Mouse (Mus musculus): ENCODE data around the gene Dus3l.

Gene Dus3l

DNA sequence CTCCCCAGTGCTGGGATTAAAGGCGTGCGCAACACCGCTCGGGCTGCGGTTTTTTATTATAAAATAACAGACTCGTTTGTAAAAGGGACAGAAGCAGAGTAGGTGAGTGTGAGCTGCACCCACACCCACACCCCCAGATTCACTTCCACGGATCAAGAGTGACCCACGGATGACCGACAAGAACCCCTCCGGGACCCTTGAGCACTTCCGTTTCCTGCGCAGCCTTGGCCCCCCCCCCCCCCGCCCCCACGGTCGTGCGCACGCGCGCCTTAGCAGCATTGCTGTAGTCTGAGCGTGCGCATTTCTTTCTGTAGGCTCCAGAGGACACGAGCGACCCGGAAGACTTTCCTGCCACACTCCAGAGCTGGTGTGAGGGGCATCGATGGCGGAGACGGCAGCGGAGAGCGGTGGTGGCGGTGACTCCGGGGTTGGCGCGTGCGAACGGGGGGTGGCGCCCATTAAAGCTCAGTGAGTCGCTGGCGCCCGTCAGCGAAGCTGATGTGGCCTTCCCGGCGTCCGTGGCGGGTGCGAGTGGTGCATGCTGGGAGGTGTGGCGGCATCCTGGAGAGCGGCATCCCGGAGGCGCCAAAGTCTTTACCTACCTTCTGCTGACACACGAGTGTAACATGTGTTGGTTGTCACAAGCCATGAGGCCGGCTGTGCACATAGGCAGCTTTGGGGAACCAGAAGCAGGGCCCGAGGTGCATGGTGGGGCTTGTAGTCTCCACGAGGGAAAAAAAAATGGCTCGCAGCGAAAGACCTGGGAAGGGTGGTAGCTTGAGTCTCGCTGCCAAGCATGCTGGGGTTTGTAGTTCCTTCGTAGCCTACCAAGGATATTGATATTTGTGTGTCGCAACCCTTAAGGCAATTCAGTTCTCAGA, at the start of gene Dus3l:
Gene Dus3l, plus strand, starts transcription at position 284 of the 881 bp plus-strand sequence.
- peak; percentile 83 to 87 for DNase-seq (ENCODE audit: low spot score in 2 of 2)

DNA sequence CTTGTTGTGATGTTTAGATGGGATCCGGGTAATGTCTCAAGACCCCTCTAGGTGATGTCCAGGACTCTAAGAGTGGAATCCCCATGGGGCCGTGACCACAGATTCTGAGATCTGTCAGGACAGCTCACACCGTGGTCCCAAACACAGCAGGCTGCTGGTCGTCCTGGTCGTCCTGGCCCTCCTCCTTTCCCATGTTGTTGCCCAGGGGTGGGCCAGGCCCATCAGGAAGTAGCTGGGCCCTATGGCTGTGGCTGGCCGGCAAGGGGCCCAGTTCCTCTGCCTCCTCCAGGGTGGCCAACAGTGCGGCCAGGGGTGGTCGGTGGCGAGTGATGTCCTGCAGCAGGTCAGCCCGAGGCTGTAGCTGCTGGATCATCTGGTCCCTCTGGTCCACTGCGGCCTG, 49.2 kb upstream of the Dus3l start:
- no peak for DNase-seq (ENCODE audit: low spot score in 2 of 2)

DNA sequence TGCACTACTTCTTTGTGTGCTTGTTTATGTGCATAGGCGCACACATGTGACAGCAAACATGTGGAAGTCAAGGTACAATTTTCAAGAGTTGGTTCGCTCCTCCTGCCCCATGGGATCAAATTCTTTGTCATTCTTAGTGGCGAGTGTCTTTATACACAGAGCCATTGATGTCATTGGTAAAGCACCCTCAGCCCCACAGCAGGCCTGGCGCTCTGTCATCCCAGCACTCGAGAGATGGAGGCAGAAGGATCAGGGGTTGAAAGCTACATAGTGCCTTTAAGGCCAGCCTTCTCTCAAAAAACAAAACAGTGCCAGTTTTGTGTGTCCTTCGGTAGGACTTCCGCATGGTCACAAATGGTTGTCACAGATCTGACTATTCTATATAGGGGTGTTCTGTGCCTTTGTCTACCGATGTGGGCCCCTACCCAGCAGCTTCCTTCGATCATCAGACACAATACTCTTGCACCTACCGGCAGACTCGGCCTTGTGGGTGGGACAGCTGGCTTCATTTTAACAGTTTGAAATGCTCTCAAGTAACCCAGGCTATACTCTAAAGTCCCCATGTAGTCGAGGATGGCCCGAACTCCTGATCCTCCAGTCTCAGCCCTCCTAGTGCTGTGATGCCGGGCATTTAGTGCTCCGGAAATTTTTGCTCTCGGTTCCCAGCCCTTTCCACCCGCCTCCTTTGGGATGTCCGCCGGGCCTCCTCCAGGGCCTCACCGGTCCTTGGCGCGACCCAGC, 48.5 kb upstream of the Dus3l start:
- no peak for DNase-seq (ENCODE audit: low spot score in 2 of 2)

DNA sequence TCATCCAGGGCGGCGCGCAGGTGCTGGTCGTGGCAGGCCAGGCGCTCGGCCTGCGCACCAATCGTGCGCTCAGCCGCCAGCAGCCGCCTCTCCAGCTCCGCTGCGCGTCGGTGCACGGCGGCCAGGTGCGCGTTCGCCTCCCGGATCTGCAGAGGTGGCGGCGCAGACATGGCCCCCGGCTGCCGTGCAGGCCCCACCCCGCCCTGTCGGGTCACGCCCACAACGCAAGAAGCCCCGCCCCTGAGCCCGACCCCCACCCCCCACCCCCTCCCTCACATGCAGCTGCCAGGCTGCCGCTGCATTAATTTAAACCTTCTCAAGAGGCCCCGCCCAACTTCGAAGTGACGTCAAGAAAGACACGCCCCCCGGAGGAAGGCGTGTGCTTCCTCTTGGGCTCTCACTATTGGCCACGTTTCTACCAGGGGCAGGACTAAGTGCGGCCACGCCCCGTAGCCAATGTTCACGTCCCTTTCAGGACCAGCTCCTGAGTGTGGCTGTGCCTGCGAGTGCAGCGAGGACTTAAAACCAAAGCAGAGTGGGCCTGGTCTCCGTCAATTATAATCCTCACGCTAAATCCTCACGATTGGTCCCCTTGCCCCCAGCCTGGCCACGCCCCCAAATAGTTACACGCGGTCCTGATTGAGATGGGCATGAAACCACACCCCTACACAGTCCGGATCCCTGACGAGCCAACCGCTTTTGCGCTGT, 47.7 kb upstream of the Dus3l start:
- peak; percentile 97 to 99 for DNase-seq (ENCODE audit: low spot score in 2 of 2)

DNA sequence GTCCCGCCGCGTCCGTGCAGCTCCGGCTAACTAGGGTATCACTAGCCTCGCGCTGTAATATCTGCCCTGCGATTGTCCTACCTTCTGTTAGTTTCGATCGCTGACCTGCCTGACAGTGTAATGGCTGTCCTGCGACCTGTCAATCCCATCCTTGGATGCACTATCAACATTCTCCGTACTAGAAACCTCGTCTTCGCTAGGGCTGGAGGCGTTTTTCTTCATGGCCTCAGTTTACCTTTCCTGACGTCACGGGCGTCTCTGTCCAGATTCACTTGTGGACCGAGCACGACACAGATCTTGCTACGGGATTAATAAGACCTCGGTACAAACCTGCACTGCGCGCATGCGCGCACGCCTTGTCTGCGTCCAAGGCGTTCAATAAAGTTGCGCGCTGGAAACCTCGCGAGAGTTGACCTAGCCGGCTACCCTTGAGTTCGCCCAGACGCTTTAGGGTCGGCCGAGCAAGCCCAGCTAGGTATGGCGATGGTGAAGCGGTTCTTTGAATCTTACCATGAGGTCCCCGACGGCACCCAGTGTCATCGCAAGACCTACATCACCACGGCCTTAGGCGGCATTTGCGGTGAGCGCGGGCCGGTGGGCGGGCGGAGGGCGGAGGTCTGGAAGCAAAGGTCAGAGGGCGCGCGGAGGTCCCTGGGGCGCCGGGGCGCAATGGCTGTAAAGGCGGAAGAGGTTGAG, 47.0 kb upstream of the Dus3l start, which contains the start of the genes Ndufa11 and Vmac:
Gene Ndufa11, plus strand, starts transcription at position 405 of the 696 bp plus-strand sequence.
Gene Vmac, minus strand, starts transcription at position 660 of the 696 bp plus-strand sequence.
- peak; percentile 85 to 92 for DNase-seq (ENCODE audit: low spot score in 2 of 2)

DNA sequence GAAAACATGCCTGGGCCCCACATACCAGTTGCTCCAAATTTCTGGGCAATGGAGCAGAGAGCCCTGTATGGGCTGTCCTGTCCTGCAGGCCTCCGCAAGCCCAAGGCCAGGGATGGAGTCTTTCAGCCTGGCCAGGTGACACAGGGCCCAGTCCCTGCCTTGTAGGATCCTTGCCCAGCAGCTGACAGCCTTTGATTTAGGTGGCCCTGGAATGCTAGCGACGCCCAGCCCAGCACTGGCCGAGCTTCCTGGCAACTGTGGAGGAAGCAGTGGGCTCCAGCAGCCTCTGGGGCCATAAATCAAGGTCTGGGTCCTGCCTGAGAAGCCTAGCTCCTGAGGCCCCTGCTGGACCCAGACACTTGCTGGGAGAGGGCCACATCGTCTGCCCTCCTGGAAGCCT, 42.1 kb upstream of the Dus3l start:
- no peak for DNase-seq (ENCODE audit: low spot score in 2 of 2)

DNA sequence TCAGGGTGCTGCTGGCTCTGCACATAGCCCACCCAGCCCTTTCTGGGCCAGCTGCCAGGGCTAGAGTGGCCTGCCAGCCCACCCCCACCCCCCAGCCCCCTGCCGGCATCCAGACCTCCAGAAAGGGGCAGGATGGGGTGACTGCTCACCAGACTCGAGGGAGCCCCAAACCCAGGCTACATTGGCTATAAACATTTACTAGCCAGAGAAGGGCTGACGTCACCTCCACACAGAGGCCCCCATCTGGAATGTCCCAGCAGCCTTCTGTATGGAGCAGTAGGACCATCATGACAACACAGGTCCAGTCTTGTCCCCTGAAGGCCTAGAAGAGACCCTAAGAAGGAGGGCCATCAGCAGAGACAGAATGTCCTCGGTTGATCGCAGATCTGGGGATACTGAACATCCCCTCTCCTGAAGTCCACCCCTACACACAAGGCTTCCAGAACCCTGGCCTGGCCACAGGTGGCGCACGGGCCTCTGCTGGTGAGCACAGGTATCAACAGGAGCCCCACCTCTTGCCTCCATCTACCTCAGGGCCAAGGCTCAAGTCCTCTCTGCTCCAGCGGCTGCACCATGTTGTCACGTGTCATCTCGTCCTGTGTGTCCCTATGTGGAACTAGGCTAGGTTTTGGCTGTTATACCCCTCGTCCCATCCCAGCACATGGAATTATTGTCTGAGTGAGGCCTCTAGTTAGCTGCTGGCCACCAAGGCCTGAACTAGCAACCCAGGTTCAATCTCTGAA, 41.0 kb upstream of the Dus3l start:
- DNase-seq (ENCODE audit: low spot score in 2 of 2): no peak

DNA sequence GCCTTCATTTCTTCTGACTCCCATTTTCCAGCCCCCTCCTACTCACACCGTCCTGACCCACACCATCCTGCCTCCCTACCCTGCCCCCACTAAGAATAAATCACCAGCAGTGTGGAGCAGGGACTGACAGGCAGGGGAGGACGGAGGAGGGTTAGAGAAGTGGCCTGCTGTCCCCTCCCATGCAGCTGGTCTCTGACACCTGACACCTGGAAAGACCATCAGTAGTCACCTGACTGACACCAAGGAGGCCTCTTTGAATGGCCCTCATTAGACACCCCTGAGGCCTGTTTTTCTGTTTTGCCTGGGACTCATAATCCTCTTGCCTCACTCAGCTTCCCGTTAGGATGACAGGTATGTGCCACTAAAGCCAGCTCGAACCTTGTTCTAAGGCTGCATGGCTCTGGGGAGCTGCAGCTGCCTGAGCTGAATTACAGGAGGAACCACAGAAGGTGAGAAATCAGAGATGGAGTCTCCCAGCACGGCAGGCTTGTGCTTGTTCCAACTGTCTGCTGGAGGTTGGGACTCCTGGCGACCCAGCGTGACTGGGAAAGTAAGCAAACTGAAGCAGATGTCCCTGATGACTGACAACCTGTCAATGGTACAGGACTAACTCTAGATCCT, 37.4 kb upstream of the Dus3l start:
- no peak for DNase-seq (ENCODE audit: low spot score in 2 of 2)

DNA sequence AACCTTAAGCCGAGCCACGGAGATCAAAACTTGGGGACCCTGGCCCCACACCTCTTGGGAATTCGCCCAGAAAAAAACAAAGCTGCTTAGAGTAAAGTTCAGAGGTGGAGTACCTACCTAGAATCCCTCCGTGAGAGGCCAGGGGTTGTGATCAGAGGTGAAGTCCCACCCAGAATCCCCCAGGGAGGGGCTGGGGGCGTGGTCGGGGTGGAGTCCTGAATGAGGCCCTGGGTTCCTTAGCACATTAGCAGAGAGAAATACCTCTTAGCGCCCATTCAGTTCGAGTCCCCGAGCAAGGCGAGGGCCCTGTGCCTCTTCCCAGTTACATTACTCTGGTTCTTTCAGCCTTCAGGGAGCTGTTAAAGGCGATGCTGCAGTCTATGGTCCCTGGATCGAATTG, 36.9 kb upstream of the Dus3l start:
- no peak for DNase-seq (ENCODE audit: low spot score in 2 of 2)

DNA sequence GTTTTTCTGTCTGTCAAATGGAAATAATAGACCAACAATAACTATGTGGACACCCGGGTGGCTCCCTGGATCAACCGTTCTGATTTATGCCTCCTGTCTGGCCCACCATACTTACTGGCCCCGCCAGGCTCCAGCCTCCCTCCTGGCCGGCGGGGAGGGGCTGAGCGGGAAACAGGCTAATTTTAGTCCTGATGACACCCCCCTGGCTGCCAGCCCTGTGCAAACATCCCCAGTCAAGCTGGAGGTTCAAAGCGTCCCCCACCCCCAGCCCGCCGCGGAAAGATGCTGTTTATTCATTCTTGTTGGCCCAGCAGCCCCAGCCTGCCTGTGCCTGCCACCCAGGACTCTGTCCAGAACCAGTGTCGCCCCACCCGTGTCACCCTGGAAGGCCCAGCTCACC, 36.4 kb upstream of the Dus3l start:
- DNase-seq (ENCODE audit: low spot score in 2 of 2): no peak

DNA sequence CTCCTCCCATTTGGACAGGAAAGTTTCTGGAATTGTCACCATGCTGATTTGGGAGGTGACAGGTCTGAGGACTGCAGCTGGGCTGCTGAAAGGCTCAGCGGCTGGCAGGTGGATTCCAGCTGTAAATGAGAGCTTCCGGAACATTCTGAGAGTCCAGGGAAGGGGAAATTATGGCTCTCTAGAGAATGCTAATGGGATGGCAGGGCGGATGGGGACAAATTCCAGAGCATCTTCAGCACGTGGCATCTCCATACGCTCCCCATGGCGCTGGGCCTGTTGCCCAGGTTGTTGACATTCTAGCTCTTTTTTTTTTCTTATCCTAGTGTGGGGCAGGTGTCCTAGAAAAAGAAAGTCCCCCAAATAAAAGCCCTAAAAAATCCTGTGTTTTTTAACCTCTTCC, 35.4 kb upstream of the Dus3l start:
- no peak for DNase-seq (ENCODE audit: low spot score in 2 of 2)

DNA sequence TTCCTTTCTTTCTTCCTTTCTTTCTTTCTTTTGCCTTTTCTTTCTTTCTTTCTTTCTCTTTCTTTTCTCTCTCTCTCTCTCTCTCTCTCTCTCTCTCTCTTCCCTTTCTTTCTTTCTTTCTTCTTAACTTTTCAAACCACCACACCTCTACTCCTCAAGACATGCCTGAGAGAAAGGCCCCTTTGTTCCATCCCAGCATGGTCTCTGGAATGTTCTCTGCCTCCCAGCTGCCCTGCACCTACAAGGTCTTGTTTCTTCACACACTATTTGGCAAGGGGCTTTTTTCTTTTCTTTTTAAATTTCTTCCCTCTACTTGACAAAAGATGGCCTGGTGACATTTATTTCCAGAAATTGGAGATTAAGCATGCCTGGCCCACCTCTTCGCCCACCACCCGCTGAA, 34.9 kb upstream of the Dus3l start:
- no peak for DNase-seq (ENCODE audit: low spot score in 2 of 2)

DNA sequence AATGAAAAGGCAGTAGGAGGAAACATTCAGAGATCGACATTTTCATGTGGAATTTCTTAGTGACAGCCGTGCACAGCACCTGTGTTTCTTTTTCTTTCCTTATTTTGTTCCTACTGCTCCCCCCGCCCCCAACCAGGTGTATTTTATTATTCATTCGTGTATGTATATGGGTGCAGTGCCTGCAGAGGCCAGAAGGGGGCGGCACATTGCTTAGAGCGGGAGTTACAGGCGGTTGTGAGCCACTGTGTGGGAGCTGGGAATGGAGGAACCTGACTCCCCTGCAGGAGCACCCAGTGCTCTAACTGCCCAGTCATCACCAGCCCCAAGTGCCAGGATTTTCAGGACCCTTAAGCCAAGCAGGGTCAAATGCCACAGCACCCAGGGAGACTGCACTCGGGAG, 28.0 kb upstream of the Dus3l start:
- DNase-seq (ENCODE audit: low spot score in 2 of 2): no peak

DNA sequence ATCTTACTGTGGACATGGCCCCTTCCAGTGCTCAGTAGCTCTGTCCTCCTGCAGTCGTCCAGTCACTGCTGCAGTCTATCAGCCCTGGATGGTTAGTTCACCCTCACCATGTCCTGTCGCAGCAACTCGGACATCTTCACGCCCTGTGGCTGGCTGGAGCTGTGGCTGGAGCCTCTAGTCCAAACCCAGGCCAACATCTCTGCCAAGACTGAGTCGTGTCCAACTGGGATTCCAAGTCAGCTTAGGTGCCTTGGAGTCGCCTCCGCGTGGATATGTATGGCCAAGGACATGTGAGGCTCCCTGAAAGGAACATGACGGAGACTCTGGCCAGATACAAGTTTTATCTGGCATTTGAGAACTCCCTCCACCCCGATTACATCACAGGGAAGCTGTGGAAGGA, 26.3 kb upstream of the Dus3l start:
- no peak for DNase-seq (ENCODE audit: low spot score in 2 of 2)

DNA sequence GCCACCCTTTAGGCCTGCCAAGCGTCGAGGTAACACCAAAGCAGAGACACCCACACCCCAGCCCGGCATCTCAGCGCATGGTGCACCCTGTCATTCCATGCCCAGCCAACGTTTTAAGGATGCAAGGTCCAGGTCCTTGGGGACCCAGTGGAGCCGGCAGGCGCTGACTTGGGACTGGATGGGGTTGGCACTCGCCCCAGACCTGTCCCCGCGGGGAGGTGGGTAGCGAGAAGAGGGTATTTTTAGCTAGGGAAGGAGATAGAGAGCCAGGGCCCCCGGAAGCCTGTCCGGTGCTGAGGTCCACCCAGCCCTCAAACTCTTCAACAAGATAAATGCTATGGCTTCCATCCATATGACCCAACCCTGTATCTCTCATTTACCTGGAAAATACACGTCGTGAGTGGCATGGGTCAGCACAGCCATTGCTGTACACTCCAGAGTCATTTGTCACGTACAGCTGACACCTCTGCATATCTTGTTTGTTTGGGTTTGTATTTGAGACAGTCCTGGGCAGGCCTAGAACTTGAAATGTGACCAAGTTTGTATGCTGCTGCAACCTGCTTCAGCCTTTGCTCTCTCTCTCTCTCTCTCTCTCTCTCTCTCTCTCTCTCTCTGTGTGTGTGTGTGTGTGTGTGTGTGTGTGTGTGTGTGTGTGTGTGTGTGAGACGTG, 24.3 kb upstream of the Dus3l start:
- no peak for DNase-seq (ENCODE audit: low spot score in 2 of 2)

DNA sequence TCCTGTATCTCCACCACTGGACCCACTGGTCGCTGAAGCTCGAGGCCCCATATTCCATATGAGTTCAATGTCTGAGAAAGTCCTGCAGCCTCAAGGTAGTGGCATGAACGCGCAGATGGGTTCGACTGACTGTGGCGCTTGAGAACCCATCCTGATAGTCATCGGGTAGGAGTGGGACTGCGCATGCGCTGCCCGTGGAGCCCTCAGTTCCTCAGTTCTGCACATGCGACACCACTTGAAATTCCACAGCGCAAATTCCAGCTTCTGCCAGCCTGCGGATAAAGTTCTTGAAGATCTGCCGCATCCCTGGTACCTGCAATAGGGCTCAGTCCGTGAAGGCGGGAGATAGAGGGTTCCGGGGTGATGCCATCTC, 23.8 kb upstream of the Dus3l start:
- no peak for DNase-seq (ENCODE audit: low spot score in 2 of 2)

DNA sequence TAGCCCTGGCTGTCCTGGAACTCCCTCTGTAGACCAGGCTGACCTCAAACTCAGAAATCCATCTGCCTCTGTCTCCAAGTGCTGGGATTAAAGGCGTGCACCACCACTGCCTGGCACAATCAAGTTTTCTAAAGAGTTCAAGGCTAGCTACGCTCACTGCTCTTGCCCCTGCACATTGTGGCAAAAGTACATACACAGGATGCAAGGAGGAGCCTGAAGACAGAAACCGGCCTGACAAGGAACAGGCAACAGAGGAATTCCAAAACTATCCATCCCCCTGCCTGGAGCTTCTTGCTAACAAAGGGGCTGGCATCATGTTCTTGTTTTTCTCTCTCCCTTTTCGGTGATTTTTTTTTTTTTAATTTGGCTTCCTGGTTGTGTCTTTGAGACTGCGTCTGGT, 20.4 kb upstream of the Dus3l start:
- no peak for DNase-seq (ENCODE audit: low spot score in 2 of 2)

DNA sequence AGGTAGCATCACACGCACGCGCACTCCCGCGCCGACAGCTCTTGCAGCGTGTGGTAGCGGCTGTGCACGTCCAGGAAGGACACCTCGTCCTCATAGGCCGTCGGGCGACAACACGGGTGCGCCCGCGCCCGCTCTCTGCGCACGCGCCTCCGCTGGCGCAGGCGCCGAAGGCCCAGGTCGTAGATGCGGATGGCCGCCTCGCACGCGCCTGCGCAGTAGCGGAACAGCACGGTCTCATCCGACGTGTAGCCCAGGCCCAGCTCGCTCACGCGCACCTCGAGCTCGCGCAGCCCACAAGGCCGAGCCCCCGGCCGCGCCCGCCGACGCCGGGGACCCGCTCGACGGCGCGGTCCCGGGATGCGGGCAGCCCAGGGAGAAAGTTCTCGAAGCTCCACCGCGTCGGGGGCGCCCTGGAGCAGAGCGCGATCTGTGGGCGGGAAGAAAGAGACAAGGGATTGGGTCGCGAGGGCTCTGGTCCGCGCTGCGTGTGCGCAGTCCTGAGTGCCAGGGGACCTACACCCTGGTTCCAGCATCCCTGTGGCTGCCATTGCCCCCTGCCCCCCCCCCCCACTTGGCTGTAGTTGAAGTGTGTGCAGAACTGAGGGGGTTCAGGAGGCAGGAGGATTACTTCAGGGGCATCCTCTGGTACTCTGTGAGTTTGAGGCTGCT, 13.0 kb upstream of the Dus3l start:
- DNase-seq (ENCODE audit: low spot score in 2 of 2): no peak

DNA sequence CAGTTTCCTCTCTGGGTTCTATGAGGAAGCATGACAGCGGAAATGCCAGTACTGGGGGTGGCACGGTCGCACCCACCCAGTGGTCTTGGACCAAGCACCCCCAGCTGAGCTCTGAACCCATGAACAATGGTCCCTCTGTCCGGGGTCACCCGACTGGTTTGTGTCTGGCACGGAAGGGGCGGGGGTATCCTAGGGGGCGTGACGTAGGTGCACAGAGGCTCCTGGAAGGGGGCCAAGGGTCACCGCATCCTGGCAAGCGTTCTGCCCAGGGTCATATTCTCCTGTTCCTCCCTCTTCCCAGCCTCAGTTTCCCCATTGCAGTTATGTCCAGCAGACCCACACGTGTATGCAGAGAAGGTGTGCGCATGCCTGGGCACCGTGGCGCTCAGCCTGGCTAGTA, 11.1 kb upstream of the Dus3l start:
- DNase-seq (ENCODE audit: low spot score in 2 of 2): no peak
